In genomic region chr12:94420918-94421317, GRCm38 (mm10) we compare ENCODE assay signal across 11 mouse cellular contexts.
DNase-seq lines count a peak whose midpoint lies in the region; ATAC-seq lines count a peak whose summit lies in the region.
"Had no signal": no experiment of that assay in that cellular context is flagged by ENCODE, and none has a peak within 500 bp of the region (broad histone marks: within the 10 kb centered on the region; RNA-seq: fewer than 3 reads in every experiment).

No protein-coding gene starts in this region.

- H3K27ac ChIP-seq in kidney, embryonic 15.5 days, result no peak overlapping the region
- H3K27ac ChIP-seq in midbrain, embryonic 13.5 days, result no peak overlapping the region
- H3K27ac ChIP-seq: limb, embryonic 13.5 days had no signal

- H3K36me3 ChIP-seq in kidney, embryonic 15.5 days, result no peaks in the 10 kb centered on the region
- H3K36me3 ChIP-seq in midbrain, embryonic 13.5 days, result no peaks in the 10 kb centered on the region
- H3K36me3 ChIP-seq: limb, embryonic 13.5 days had no signal

- 41% methylated on average over 5 of the region's 5 CpGs for WGBS in kidney, embryonic 15.5 days
- 86% methylated on average over 5 of the region's 5 CpGs for WGBS in midbrain, embryonic 13.5 days

- DNase-seq in kidney, adult 11 months, result peak; percentile 34
- peak; percentile 64 for DNase-seq in kidney, adult 9 months
- peak; percentile 71 for DNase-seq in lung, postnatal 36 days
- no peak for DNase-seq in frontal cortex, postnatal 14 days (ENCODE audit: low spot score in 2 of 2)
- no peak for DNase-seq in thymus, postnatal 4 days
- DNase-seq: right cerebral cortex, postnatal 4 days had no signal

- H3K4me3 ChIP-seq in kidney, embryonic 15.5 days (replicated peaks), result no peak overlapping the region
- H3K4me3 ChIP-seq in midbrain, embryonic 13.5 days (replicated peaks), result no peak overlapping the region
- H3K4me3 ChIP-seq: erythroblast, embryonic 14.5 days; limb, embryonic 13.5 days had no signal

- no peak overlapping the region for H3K4me2 ChIP-seq in kidney, embryonic 15.5 days
- no peak overlapping the region for H3K4me2 ChIP-seq in midbrain, embryonic 13.5 days (replicated peaks)
- H3K4me2 ChIP-seq: limb, embryonic 13.5 days had no signal

- H3K9me3 ChIP-seq in kidney, embryonic 15.5 days (replicated peaks), result no peaks in the 10 kb centered on the region
- H3K9me3 ChIP-seq in midbrain, embryonic 13.5 days, result no peaks in the 10 kb centered on the region
- H3K9me3 ChIP-seq: limb, embryonic 13.5 days had no signal

- no peak for ATAC-seq in kidney, embryonic 15.5 days (replicated peaks; ENCODE audit: low FRiP score)
- ATAC-seq in granulocyte monocyte progenitor cell, adult 5-6 weeks (replicated peaks; ENCODE audit: poor library complexity, severe bottlenecking), result peak; percentile 53; the same call in 1 of the 2 replicates
- ATAC-seq in midbrain, embryonic 13.5 days, result no peak

- H3K9ac ChIP-seq in kidney, embryonic 15.5 days, result no peak overlapping the region
- H3K9ac ChIP-seq in midbrain, embryonic 13.5 days (replicated peaks), result no peak overlapping the region
- H3K9ac ChIP-seq: limb, embryonic 13.5 days had no signal

- no peaks in the 10 kb centered on the region for H3K27me3 ChIP-seq in kidney, embryonic 15.5 days
- no peaks in the 10 kb centered on the region for H3K27me3 ChIP-seq in midbrain, embryonic 13.5 days
- H3K27me3 ChIP-seq: limb, embryonic 13.5 days had no signal

- 0 out of 2 replicates have a peak, but pooled peaks cover 5% of the 10 kb centered on the region for H3K4me1 ChIP-seq in kidney, embryonic 15.5 days
- H3K4me1 ChIP-seq in midbrain, embryonic 13.5 days (replicated peaks), result peaks cover 9% of the 10 kb centered on the region
- H3K4me1 ChIP-seq: limb, embryonic 13.5 days had no signal

Comparison
In these comparisons a context has a peak if more than half of its experiments do, and no peak if none do; other contexts are left out.
1. DNase-seq: peak in kidney, adult 11 months (single experiment), kidney, adult 9 months (single experiment) and lung, postnatal 36 days (single experiment); none in frontal cortex, postnatal 14 days (0 of 2) and thymus, postnatal 4 days (single experiment).